Mouse (Mus musculus): ENCODE data around the gene Fastkd5. TPM values are rescaled to one million over a fixed set of nuclear protein-coding genes. Genes with fewer than 3 reads are reported as not detected.
A peak's percentile ranks its signal among the peaks of the same experiment; 100 is the strongest.

Gene Fastkd5
- polyA plus RNA-seq, 1 experiment from 2014 or later, result 13.4 TPM

DNA sequence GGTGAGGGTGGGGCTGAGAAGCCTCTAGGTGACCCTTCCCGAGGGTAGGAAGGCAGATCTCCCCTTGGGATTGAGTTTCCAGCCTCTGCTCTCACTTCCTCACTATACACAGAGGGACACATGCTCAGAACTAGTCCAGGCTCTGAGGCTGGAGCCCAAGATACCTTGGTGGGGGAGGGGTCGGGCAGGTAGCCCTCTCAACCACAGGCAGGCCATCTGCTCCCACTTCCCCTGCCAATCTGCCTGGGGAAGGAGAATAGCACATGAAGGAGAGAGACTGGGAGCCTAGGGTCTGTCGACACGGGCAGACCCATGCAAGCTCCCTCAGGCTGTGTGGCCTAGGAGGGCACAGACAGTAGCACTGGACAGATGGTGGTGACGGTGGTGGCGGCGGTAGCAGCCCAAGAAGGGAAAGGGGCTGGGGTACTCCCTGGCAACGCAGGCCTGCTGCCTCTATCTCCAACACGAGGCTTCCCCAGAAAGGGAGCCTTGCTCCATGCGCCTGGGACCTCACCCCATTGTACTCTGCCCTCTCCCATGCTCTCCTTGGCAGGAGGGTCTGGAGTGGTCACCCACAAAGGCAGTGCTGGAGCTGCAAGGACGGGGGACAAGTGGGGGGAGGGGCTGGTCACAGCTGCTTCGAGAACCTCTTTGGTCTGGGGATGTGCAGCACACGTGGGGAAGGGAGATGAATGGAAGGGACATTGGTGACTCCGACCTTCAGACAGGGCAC lies 4.3 kb upstream of the Fastkd5 start:
- Histone ChIP-seq H3K9me3 (replicated peaks) (no peaks in the 10 kb centered on the region), H3K4me3 (replicated peaks) (peak overlapping the region; percentile 44), H3K27ac (replicated peaks) (no peak overlapping the region), H3K9ac (no peak overlapping the region; the same call in 1 of the 2 replicates), H3K36me3 (no peaks in the 10 kb centered on the region), H3K27me3 (peaks cover 49% of the 10 kb centered on the region), H3K4me2 (replicated peaks) (peak overlapping the region; percentile 76), H3K4me1 (peaks cover 33% of the 10 kb centered on the region)
- WGBS, result 17% methylated on average over 14 of the region's 14 CpGs
- no peak for ATAC-seq (ENCODE audit: insufficient number of reproducible peaks, low FRiP score, low TSS enrichment, low read depth)

DNA sequence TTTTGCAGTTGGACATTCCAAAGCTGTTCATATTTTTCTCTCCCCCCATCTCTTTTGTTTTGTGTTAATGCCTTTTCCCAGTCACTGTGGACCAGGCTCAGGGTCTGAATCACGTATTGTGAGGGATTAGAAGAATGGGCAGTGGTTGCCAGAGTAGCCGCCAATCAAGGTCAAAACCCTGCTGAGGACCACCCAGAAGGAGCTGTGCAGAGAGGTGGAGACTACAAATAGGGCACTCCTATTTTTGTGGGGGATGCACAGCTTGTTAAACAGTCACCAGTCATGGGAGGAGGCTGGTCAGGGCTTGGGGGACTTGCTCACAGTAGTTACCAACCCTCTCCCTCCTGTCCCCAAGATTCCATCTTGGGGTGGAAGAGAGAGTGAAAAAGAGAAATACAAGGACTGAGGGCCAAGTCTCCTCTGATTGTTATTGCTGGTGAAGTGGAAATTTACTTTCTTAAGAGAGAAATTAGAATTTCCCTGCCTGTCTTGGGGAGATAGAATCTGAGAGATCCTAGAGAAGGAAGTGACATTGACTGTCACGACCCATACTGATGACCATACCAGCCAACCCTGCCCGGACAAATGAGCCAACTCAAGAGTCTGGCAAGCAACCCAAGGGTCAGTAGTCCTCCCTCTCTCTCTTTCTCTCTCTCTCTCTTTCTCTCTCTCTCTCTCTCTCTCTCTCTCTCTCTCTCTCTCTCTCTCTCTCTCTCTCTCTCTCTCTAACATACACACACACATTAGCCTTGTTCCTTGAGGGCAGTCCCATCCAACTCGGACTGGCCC lies 3.3 kb upstream of the Fastkd5 start:
- H3K4me1 ChIP-seq, result peaks cover 38% of the 10 kb centered on the region
- H3K9me3 ChIP-seq (replicated peaks), result no peaks in the 10 kb centered on the region
- no peak for ATAC-seq (ENCODE audit: insufficient number of reproducible peaks, low FRiP score, low TSS enrichment, low read depth)
- no peak overlapping the region for H3K27ac ChIP-seq (replicated peaks)
- 52% methylated on average over 5 of the region's 5 CpGs for WGBS
- no peak overlapping the region for H3K4me3 ChIP-seq (replicated peaks)
- no peak overlapping the region for H3K4me2 ChIP-seq (replicated peaks)
- no peaks in the 10 kb centered on the region for H3K36me3 ChIP-seq
- peaks cover 46% of the 10 kb centered on the region for H3K27me3 ChIP-seq
- H3K9ac ChIP-seq, result no peak overlapping the region

DNA sequence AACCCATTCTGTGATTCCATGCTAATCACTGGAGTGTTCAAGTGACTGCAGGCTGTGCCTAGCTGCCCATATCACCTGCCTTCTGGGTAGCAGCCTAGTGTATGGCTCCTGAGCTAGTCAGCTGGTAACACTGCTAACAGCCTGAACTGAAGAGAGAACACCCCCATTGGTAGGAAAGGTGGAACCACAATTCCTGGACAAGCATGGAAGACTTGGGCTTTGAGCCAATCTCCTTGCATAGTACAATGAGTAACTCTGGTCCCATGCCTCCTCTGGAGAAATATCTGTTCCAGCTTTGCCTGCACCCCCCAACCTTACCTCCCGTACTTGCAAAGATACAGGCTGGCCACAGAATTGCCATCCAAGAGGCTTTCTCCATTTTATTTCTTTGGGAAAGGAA lies 2.6 kb upstream of the Fastkd5 start:
- H3K36me3 ChIP-seq, result peaks cover 4% of the 10 kb centered on the region; the same call in 1 of the 2 replicates
- H3K9ac ChIP-seq, result no peak overlapping the region
- H3K4me3 ChIP-seq (replicated peaks), result no peak overlapping the region
- 74% methylated on average over 1 of the region's 1 CpGs for WGBS
- ATAC-seq (ENCODE audit: insufficient number of reproducible peaks, low FRiP score, low TSS enrichment, low read depth), result no peak
- H3K4me2 ChIP-seq (replicated peaks), result no peak overlapping the region
- H3K4me1 ChIP-seq, result peaks cover 32% of the 10 kb centered on the region
- no peak overlapping the region for H3K27ac ChIP-seq (replicated peaks)
- H3K27me3 ChIP-seq, result peaks cover 39% of the 10 kb centered on the region
- no peaks in the 10 kb centered on the region for H3K9me3 ChIP-seq (replicated peaks)

DNA sequence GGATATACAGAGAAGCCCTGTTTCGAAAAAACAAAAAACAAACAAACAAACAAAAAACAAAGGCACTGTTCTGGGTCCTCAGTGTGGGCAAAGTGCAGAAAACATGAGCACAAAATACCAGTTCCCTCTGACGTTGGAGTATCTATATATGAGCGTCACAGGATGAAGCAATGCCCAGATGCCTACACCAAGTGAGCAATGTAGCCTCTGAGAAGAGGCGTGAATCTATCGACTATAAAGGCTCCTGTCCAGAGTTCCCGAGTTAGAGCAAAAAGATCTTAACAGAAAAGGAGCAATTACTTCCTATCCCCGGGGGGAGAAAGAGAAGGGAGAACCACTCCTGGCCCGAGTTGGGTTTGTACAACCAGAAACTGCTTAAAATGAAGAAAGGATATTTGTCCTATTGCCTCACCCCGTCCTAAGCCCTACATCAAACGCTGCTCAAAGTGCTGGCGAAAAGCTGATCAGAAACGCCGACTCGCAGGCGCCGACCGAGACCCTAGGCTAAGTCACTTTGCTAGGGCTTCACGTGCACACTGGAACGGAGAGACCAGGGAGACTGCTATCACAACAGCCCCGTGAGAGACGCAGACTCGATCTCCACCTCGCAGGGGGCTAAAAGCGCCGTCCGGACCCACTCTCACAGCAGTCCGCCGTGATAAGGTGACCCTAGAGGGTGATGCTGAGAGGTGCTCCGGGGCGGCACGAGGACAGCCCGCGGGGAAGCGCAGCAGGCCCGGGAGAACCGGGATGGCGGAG lies 568 bp downstream of the Fastkd5 start:
- 2% methylated on average over 37 of the region's 37 CpGs for WGBS
- H3K27ac ChIP-seq (replicated peaks), result peak overlapping the region; percentile 71
- peak overlapping the region; percentile 80 for H3K4me2 ChIP-seq (replicated peaks)
- peak overlapping the region; percentile 100 for H3K4me3 ChIP-seq (replicated peaks)
- H3K9ac ChIP-seq, result peak overlapping the region; percentile 95
- H3K36me3 ChIP-seq, result peaks cover 14% of the 10 kb centered on the region; the same call in 1 of the 2 replicates
- ATAC-seq (ENCODE audit: insufficient number of reproducible peaks, low FRiP score, low TSS enrichment, low read depth), result peak; percentile 55
- peaks cover 8% of the 10 kb centered on the region for H3K27me3 ChIP-seq
- H3K9me3 ChIP-seq (replicated peaks), result no peaks in the 10 kb centered on the region
- H3K4me1 ChIP-seq, result peaks cover 13% of the 10 kb centered on the region

DNA sequence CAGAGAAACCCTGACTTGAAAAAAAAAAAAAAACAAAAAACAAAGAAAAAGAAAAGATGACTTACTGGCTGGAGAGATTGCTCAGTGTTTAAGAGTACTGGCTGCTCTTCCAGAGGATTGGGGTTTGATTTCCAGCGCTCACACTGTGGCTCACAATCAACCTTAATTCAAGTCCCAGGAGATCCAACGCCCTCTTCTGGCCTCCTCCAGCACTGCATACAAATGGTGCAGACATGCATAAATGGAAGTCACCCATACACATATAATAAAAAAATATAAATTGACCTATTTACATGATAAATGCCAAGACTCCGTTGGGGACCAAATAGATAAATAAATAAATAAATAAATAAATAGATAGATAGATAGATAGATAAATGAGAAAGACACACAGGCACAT lies 1.4 kb downstream of the Fastkd5 start:
- peak overlapping the region; percentile 80 for H3K4me2 ChIP-seq (replicated peaks)
- H3K4me3 ChIP-seq (replicated peaks), result peak overlapping the region; percentile 100

DNA sequence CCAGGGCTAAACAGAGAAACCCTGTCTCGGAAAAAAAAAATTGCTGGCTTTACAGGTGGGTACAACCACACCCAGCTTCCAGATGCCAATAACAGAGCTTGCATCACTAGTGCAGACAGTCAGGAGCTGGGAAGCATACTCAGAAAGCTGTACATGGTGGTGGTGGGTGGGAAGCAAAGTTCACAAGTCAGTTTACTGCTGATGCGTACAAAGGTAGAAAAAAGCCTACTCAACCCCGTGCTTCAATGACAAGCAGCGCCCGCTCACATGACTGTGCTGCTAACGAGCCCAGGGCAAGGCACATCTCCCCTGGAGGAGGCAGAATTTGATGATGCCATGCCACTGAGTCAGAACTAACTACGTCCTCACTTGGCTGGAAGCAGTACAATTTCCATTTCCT lies 10.9 kb downstream of the Fastkd5 start:
- Histone ChIP-seq H3K9me3 (replicated peaks) (no peaks in the 10 kb centered on the region), H3K9ac (no peak overlapping the region), H3K27ac (replicated peaks) (no peak overlapping the region), H3K4me2 (replicated peaks) (no peak overlapping the region), H3K36me3 (peaks cover 62% of the 10 kb centered on the region), H3K27me3 (no peaks in the 10 kb centered on the region), H3K4me3 (replicated peaks) (no peak overlapping the region), H3K4me1 (no peaks in the 10 kb centered on the region)
- no peak for ATAC-seq (ENCODE audit: insufficient number of reproducible peaks, low FRiP score, low TSS enrichment, low read depth)
- 90% methylated on average over 7 of the region's 7 CpGs for WGBS

More for the DNA sequence above, 1.4 kb downstream of the Fastkd5 start:
- no peak overlapping the region for H3K9ac ChIP-seq
- H3K27me3 ChIP-seq, result no peaks in the 10 kb centered on the region
- WGBS, result 70% methylated on average over 3 of the region's 3 CpGs
- no peak for ATAC-seq (ENCODE audit: insufficient number of reproducible peaks, low FRiP score, low TSS enrichment, low read depth)
- no peak overlapping the region for H3K27ac ChIP-seq (replicated peaks)
- H3K36me3 ChIP-seq, result peaks cover 23% of the 10 kb centered on the region
- peaks cover 7% of the 10 kb centered on the region for H3K4me1 ChIP-seq
- H3K9me3 ChIP-seq (replicated peaks), result no peaks in the 10 kb centered on the region

DNA sequence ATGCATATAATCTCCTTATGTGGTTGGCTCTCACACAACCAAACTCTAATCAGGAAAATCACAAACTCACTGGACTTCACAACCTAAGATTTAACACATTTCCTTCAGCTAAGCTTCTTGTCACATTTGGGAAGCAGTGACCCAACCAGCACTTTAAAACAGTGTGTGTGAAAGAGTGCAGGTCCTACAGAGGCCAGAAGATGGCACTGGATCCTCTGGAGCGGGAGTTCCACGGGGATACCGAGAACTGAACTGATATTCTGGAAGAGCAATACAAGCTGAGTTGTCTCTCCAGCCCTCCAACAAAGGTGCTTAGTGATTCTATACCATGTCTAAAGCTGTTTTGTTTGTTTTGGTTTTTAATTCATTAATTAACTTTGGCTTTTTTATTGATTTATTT lies 16.7 kb downstream of the Fastkd5 start:
- ATAC-seq (ENCODE audit: insufficient number of reproducible peaks, low FRiP score, low TSS enrichment, low read depth), result no peak
- Histone ChIP-seq H3K9ac (no peak overlapping the region), H3K36me3 (peaks cover 29% of the 10 kb centered on the region), H3K4me3 (replicated peaks) (no peak overlapping the region), H3K4me2 (replicated peaks) (no peak overlapping the region), H3K4me1 (no peaks in the 10 kb centered on the region), H3K27ac (replicated peaks) (no peak overlapping the region), H3K27me3 (no peaks in the 10 kb centered on the region), H3K9me3 (replicated peaks) (no peaks in the 10 kb centered on the region)
- 62% methylated on average over 3 of the region's 3 CpGs for WGBS

DNA sequence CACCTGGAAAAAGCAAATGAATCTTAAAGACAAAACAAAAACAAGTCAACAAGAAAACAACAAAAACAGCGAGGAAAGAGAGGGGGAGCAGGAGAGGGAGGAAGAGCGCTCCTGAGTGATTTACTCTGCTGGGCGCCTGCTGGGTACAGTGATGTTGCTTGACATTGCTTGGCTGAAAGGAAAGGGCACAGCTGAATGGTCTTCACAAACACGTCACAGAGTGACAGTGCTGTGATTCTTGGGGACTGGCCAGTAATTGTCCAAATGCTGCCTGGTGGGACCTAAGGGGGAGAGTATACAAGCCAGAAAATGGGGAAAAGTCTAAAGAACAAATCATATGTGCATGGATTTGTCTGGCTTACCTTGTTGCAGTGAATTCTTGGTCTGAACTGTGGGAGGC lies 27.6 kb downstream of the Fastkd5 start:
- H3K27me3 ChIP-seq, result no peaks in the 10 kb centered on the region
- H3K9me3 ChIP-seq (replicated peaks), result no peaks in the 10 kb centered on the region
- H3K9ac ChIP-seq, result no peak overlapping the region
- H3K4me2 ChIP-seq (replicated peaks), result no peak overlapping the region
- peaks cover 62% of the 10 kb centered on the region for H3K36me3 ChIP-seq
- H3K4me3 ChIP-seq (replicated peaks), result no peak overlapping the region
- 92% methylated on average over 4 of the region's 4 CpGs for WGBS
- no peak overlapping the region for H3K27ac ChIP-seq (replicated peaks)
- ATAC-seq (ENCODE audit: insufficient number of reproducible peaks, low FRiP score, low TSS enrichment, low read depth), result no peak
- H3K4me1 ChIP-seq, result no peaks in the 10 kb centered on the region

DNA sequence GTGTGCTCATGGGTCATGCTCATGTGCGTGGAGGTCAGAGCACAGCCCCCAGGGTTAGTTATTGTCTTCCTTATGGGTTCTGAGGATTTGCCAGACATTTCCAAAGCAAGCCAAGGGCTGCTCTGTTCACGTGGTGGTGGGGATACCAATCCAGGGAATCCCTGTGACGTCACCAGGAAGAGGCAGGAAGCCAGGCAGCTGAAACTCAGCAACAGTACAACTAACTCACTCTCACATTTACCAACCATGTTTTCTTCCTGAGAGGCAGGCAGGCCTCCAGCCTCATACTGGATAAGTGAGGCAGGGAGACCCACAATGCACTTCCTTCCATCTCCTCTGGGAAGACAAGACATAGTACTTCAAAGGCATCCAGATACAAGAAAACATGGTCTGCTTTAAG lies 31.4 kb downstream of the Fastkd5 start:
- Histone ChIP-seq H3K27me3 (no peaks in the 10 kb centered on the region), H3K9me3 (replicated peaks) (no peaks in the 10 kb centered on the region), H3K36me3 (peaks cover 85% of the 10 kb centered on the region), H3K4me3 (replicated peaks) (no peak overlapping the region), H3K4me2 (replicated peaks) (no peak overlapping the region), H3K9ac (no peak overlapping the region), H3K4me1 (no peaks in the 10 kb centered on the region), H3K27ac (replicated peaks) (no peak overlapping the region)
- ATAC-seq (ENCODE audit: insufficient number of reproducible peaks, low FRiP score, low TSS enrichment, low read depth), result no peak
- 76% methylated on average over 3 of the region's 3 CpGs for WGBS

DNA sequence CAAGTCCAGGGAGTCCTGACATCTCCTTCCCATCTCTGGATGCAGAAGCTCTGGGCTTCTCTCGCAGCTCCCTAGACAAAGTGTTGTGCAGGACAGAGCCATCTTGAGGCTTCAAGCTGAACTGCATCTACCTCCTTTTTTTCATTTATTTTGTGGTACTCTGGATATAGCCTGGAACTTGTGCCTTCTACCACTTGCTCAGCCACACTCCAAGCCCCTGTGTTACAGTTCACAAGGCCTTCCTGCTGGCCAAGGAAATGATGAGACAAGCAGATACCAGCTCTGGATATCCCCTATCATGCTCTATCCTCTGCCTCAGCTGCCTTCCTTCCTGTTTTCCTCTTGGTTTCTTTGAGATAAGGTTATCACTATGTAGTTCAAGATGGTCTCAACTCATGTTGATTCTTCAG lies 32.2 kb downstream of the Fastkd5 start:
- Histone ChIP-seq H3K4me1 (no peaks in the 10 kb centered on the region), H3K4me2 (replicated peaks) (no peak overlapping the region), H3K4me3 (replicated peaks) (no peak overlapping the region), H3K27ac (replicated peaks) (no peak overlapping the region), H3K9me3 (replicated peaks) (no peaks in the 10 kb centered on the region), H3K27me3 (no peaks in the 10 kb centered on the region), H3K9ac (no peak overlapping the region), H3K36me3 (peaks cover 82% of the 10 kb centered on the region)
- 15% methylated on average over 1 of the region's 1 CpGs for WGBS
- ATAC-seq (ENCODE audit: insufficient number of reproducible peaks, low FRiP score, low TSS enrichment, low read depth), result no peak

DNA sequence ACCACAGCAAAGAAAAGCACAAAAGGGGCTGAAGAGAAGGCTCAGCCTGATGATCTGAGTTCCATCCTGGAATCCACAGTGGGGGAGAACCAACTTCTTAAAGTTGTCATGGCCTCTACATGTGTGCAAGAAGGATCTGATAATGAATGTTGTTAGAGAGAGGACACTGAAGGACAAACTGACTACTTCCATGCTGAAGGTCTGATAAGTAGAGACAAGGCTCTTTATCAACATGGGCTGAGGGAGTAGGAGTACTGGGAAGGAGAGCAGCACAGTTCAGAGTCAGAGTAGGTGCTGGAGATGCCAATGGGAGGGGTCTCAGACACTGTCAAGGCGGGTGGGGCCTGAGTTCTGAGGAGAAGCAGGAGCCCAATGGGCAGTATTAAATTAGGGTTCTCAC lies 34.2 kb downstream of the Fastkd5 start:
- 83% methylated on average over 1 of the region's 1 CpGs for WGBS
- H3K27ac ChIP-seq (replicated peaks), result no peak overlapping the region
- H3K36me3 ChIP-seq, result peaks cover 76% of the 10 kb centered on the region
- no peaks in the 10 kb centered on the region for H3K9me3 ChIP-seq (replicated peaks)
- H3K9ac ChIP-seq, result no peak overlapping the region
- no peak overlapping the region for H3K4me2 ChIP-seq (replicated peaks)
- ATAC-seq (ENCODE audit: insufficient number of reproducible peaks, low FRiP score, low TSS enrichment, low read depth), result no peak
- H3K4me3 ChIP-seq (replicated peaks), result no peak overlapping the region
- H3K4me1 ChIP-seq, result no peaks in the 10 kb centered on the region
- H3K27me3 ChIP-seq, result no peaks in the 10 kb centered on the region

All from embryonic facial prominence, embryonic 15.5 days (tissue).